Mouse (Mus musculus): ENCODE results near the gene Krt7. TPM values are rescaled to one million over a fixed set of nuclear protein-coding genes. Genes with fewer than 3 reads are reported as not detected.

The Krt7 gene
- polyA plus RNA-seq, 1 experiment from 2014 or later = 13.7 TPM

DNA sequence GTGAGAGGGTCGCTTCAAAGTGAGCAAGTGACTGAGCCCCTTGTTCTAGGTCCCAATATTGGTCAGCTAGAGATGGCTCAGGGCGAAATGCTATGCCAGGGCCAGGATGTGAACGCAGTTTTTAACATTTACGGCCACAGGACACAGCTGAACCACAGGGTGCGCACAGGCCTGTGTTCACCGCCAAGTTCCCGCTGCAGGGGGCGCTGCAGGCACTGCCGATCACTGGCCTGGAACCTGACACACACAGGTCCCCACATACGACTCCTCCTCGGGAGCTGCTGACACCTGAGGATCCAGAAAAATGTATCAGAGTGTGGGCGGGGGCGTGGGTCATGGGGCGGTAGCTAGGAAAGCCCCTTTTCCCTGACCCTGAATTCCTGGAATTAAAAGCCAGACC lies 48.4 kb downstream of the Krt7 start:
- no peak overlapping the region for H3K9ac ChIP-seq (ENCODE audit: low read length)
- no peaks in the 10 kb centered on the region for H3K36me3 ChIP-seq (ENCODE audit: control insufficient read depth, insufficient read depth, low read length)
- H3K4me1 ChIP-seq (ENCODE audit: control insufficient read depth in 2 of 2, insufficient read depth in 2 of 2, low read length in 2 of 2) = no peaks in the 10 kb centered on the region
- H3K27me3 ChIP-seq (ENCODE audit: control insufficient read depth, insufficient read depth, low read length) = 0 out of 2 replicates have a peak, but pooled peaks cover 7% of the 10 kb centered on the region
- H3K27ac ChIP-seq (replicated peaks in 1 of 2; ENCODE audit: control insufficient read depth in 1 of 2, insufficient read depth in 1 of 2, low read depth in 2 of 2, low read length in 2 of 2) = no peak overlapping the region
- no peak for ATAC-seq (ENCODE audit: insufficient number of reproducible peaks, insufficient read depth, low FRiP score, low read depth)
- WGBS = 79% methylated on average over 14 of the region's 14 CpGs
- no peak overlapping the region for H3K4me3 ChIP-seq (ENCODE audit: control insufficient read depth in 1 of 2, insufficient read depth in 1 of 2, low read depth in 1 of 2, low read length in 2 of 2)
- peaks cover 9% of the 10 kb centered on the region; the same call in 1 of the 2 replicates for H3K9me3 ChIP-seq (ENCODE audit: control insufficient read depth, low read length)
- no peak overlapping the region for H3K4me2 ChIP-seq (ENCODE audit: low read length)

DNA sequence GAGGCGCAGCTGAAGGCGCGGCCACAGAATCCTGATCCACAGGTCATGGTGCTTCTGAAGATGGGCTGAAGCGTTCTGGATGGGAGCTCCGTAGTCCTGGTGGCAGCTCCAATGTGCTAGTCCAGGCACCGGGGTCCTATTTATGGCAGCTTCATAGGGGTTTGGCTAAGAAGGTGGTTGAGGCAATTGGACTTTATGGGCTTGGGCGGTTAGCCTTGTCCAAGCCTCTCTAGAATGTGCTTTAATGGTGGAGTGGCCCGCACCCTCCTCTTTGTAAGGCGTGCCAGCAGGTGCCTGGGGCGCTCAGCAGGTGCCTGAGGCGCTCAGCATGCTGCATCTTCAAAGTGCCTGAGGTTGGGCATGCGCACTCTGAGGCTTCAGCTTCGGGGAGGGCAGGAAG lies 52.8 kb downstream of the Krt7 start, which contains the start of gene Krt81:
TSS of gene Krt81 (minus strand) at position 101 of the 400 bp plus-strand sequence.
- Histone ChIP-seq H3K4me1 (ENCODE audit: control insufficient read depth in 2 of 2, insufficient read depth in 2 of 2, low read length in 2 of 2) (no peaks in the 10 kb centered on the region), H3K9me3 (ENCODE audit: control insufficient read depth, low read length) (no peaks in the 10 kb centered on the region), H3K4me3 (ENCODE audit: control insufficient read depth in 1 of 2, insufficient read depth in 1 of 2, low read depth in 1 of 2, low read length in 2 of 2) (no peak within 1 kb of the TSS), H3K36me3 (ENCODE audit: control insufficient read depth, insufficient read depth, low read length) (no peaks in the 10 kb centered on the region), H3K27ac (replicated peaks in 1 of 2; ENCODE audit: control insufficient read depth in 1 of 2, insufficient read depth in 1 of 2, low read depth in 2 of 2, low read length in 2 of 2) (no peak within 1 kb of the TSS), H3K27me3 (ENCODE audit: control insufficient read depth, insufficient read depth, low read length) (0 out of 2 replicates have a peak, but pooled peaks cover 7% of the 10 kb centered on the region), H3K9ac (ENCODE audit: low read length) (no peak within 1 kb of the TSS), H3K4me2 (ENCODE audit: low read length) (no peak within 1 kb of the TSS)
- 75% methylated on average over 13 of the region's 13 CpGs for WGBS
- no peak for ATAC-seq (ENCODE audit: insufficient number of reproducible peaks, insufficient read depth, low FRiP score, low read depth)

DNA sequence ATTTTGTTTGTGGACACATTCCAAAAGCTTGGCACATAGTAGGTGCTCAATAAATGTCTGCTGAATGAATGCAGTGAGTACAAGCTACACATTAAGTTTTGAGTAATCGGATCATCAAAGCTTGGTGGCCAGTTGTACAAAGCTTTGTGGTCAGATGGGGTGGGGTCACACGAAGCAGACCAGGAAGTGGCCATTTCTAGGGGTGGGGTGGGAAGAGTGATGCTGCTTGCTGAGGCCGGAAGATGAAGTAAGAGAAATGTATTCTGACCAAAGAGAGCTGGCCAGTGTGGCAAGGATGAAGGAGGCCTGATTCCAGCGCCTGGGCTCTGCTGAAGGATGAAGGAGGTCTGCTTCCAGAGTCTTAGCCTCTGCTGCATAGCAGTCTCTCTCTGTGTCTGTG lies 58.2 kb downstream of the Krt7 start:
- H3K27me3 ChIP-seq (ENCODE audit: control insufficient read depth, insufficient read depth, low read length) = no peaks in the 10 kb centered on the region
- no peak overlapping the region for H3K27ac ChIP-seq (replicated peaks in 1 of 2; ENCODE audit: control insufficient read depth in 1 of 2, insufficient read depth in 1 of 2, low read depth in 2 of 2, low read length in 2 of 2)
- no peaks in the 10 kb centered on the region for H3K9me3 ChIP-seq (ENCODE audit: control insufficient read depth, low read length)
- no peak overlapping the region for H3K4me3 ChIP-seq (ENCODE audit: control insufficient read depth in 1 of 2, insufficient read depth in 1 of 2, low read depth in 1 of 2, low read length in 2 of 2)
- no peak overlapping the region for H3K9ac ChIP-seq (ENCODE audit: low read length)
- WGBS = 68% methylated on average over 4 of the region's 4 CpGs
- no peak overlapping the region for H3K4me2 ChIP-seq (ENCODE audit: low read length)
- H3K36me3 ChIP-seq (ENCODE audit: control insufficient read depth, insufficient read depth, low read length) = no peaks in the 10 kb centered on the region
- ATAC-seq (ENCODE audit: insufficient number of reproducible peaks, insufficient read depth, low FRiP score, low read depth) = no peak
- H3K4me1 ChIP-seq (ENCODE audit: control insufficient read depth in 2 of 2, insufficient read depth in 2 of 2, low read length in 2 of 2) = no peaks in the 10 kb centered on the region

DNA sequence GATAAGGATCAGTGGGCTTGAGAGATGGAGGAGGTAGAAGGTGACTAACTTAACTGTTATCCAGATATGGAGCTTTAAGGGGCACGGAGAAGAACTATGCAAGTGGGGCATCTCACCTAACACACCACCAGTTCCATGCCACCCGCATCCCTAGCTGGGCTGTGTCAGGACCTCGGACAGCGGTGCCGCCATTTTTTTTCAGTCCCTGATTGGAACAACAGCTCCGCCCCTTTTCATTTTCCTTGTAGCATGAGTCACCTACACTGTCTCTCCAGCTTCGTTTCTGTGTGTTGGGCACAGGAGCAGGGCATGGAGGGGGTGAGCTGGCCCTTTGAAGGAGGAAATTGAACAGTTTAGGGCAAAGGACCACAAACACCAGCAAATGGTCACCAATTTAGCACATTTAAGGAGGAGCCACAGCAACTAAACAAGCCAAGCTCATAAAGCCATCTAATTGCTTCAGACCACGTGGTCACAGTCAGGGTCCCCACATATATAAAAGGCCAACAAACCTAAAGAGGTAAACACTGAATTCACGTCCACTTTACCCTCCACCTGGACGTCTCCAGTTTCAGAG lies 62.2 kb downstream of the Krt7 start, which contains the start of gene Krt86:
TSS of gene Krt86 (plus strand) at position 527 of the 577 bp plus-strand sequence.
- WGBS = 21% methylated on average over 10 of the region's 10 CpGs
- no peak within 1 kb of the TSS for H3K4me3 ChIP-seq (ENCODE audit: control insufficient read depth in 1 of 2, insufficient read depth in 1 of 2, low read depth in 1 of 2, low read length in 2 of 2)
- no peak within 1 kb of the TSS for H3K27ac ChIP-seq (replicated peaks in 1 of 2; ENCODE audit: control insufficient read depth in 1 of 2, insufficient read depth in 1 of 2, low read depth in 2 of 2, low read length in 2 of 2)
- H3K36me3 ChIP-seq (ENCODE audit: control insufficient read depth, insufficient read depth, low read length) = no peaks in the 10 kb centered on the region
- peaks cover 6% of the 10 kb centered on the region for H3K27me3 ChIP-seq (ENCODE audit: control insufficient read depth, insufficient read depth, low read length)
- H3K4me2 ChIP-seq (ENCODE audit: low read length) = no peak within 1 kb of the TSS
- ATAC-seq (ENCODE audit: insufficient number of reproducible peaks, insufficient read depth, low FRiP score, low read depth) = no peak
- H3K9me3 ChIP-seq (ENCODE audit: control insufficient read depth, low read length) = no peaks in the 10 kb centered on the region
- no peaks in the 10 kb centered on the region for H3K4me1 ChIP-seq (ENCODE audit: control insufficient read depth in 2 of 2, insufficient read depth in 2 of 2, low read length in 2 of 2)
- no peak within 1 kb of the TSS for H3K9ac ChIP-seq (ENCODE audit: low read length)

DNA sequence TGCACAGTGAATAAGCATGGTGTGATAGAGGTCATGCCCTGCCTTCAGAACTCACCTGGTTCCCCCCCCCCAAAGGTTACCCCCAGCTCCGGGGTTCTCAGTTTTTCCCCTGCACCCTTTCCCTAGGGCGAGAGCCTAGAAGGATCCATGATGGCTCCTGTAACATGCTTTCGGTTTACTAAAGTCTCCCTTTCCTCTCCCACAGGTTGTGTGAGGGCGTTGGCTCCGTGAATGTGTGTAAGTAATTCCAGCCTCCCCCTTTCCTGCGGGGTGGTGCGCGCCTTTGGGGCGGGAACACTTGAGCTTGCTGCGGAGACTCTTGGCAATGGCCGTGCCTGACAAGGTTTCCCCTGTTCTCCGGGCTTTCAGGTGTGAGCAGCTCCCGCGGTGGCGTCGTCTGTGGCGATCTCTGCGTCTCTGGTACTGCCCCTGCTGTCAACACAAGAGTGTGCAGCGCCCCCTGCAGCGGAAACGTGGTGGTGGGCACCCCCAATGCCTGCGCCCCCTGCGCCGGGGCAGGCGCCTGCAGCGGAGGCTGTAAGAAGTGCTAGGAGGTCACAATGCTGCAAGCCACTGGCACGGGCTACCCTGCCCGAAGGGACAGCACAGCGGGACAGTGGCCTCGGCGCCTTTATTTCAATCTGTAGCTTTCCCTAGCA lies 68.3 kb downstream of the Krt7 start:
- ATAC-seq (ENCODE audit: insufficient number of reproducible peaks, insufficient read depth, low FRiP score, low read depth) = no peak
- H3K9ac ChIP-seq (ENCODE audit: low read length) = no peak overlapping the region; the same call in 1 of the 2 replicates
- H3K4me3 ChIP-seq (ENCODE audit: control insufficient read depth in 1 of 2, insufficient read depth in 1 of 2, low read depth in 1 of 2, low read length in 2 of 2) = peak overlapping the region; percentile 3 to 26; a peak in 3 of 4 replicates
- peak overlapping the region; percentile 62 for H3K4me2 ChIP-seq (ENCODE audit: low read length)
- 9% methylated on average over 31 of the region's 31 CpGs for WGBS
- H3K27me3 ChIP-seq (ENCODE audit: control insufficient read depth, insufficient read depth, low read length) = peaks cover 26% of the 10 kb centered on the region
- no peak overlapping the region for H3K27ac ChIP-seq (replicated peaks in 1 of 2; ENCODE audit: control insufficient read depth in 1 of 2, insufficient read depth in 1 of 2, low read depth in 2 of 2, low read length in 2 of 2)
- no peaks in the 10 kb centered on the region for H3K9me3 ChIP-seq (ENCODE audit: control insufficient read depth, low read length)
- H3K36me3 ChIP-seq (ENCODE audit: control insufficient read depth, insufficient read depth, low read length) = no peaks in the 10 kb centered on the region
- peaks cover 7 to 9% of the 10 kb centered on the region in 2 experiments; a peak in 2 of 4 replicates for H3K4me1 ChIP-seq (ENCODE audit: control insufficient read depth in 2 of 2, insufficient read depth in 2 of 2, low read length in 2 of 2)

DNA sequence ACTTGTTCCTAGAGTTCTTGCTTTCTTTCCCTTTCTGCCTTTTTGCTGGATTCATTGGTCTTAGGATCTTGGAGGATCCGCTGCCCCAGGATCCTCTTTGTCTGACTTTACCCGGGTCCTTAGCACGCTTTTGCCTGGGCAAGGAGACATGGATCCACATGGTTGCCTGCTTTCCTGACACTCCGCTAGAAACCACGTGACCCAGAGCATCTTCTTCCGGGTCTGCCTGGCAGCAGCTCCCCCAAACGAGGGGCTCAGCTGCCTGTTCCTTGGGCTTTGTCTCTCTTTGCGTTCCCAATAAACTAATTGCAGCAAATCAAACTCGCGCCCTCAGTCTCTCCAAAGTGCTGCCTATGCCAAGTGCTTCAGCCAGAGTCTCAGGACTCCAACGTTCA lies 68.8 kb downstream of the Krt7 start:
- no peak overlapping the region for H3K27ac ChIP-seq (replicated peaks in 1 of 2; ENCODE audit: control insufficient read depth in 1 of 2, insufficient read depth in 1 of 2, low read depth in 2 of 2, low read length in 2 of 2)
- H3K9ac ChIP-seq (ENCODE audit: low read length) = no peak overlapping the region
- no peaks in the 10 kb centered on the region for H3K36me3 ChIP-seq (ENCODE audit: control insufficient read depth, insufficient read depth, low read length)
- H3K9me3 ChIP-seq (ENCODE audit: control insufficient read depth, low read length) = no peaks in the 10 kb centered on the region
- H3K27me3 ChIP-seq (ENCODE audit: control insufficient read depth, insufficient read depth, low read length) = peaks cover 26% of the 10 kb centered on the region
- H3K4me3 ChIP-seq (ENCODE audit: control insufficient read depth in 1 of 2, insufficient read depth in 1 of 2, low read depth in 1 of 2, low read length in 2 of 2) = peak overlapping the region in 1 of 2 experiments; percentile 26; a peak in 2 of 4 replicates
- H3K4me2 ChIP-seq (ENCODE audit: low read length) = peak overlapping the region; percentile 62
- 34% methylated on average over 11 of the region's 11 CpGs for WGBS
- peaks cover 7 to 9% of the 10 kb centered on the region in 2 experiments; a peak in 2 of 4 replicates for H3K4me1 ChIP-seq (ENCODE audit: control insufficient read depth in 2 of 2, insufficient read depth in 2 of 2, low read length in 2 of 2)
- no peak for ATAC-seq (ENCODE audit: insufficient number of reproducible peaks, insufficient read depth, low FRiP score, low read depth)
